Mouse (Mus musculus) spleen, embryonic (tissue): ENCODE results near the gene Coq9.

Experiments used
- CTCF ChIA-PET: fragments of 350-600 bp; sonication (Branson Sonifier 250); formaldehyde crosslinking; loops from one replicate; lab custom pipeline; 2022; lab: Charles Lee

Gene Coq9

GRCm38 (mm10) chr8:94837662-94838574 lies at the start of gene Coq9, which contains the start of gene Ciapin1:
TSS of gene Coq9 (plus strand) at chr8:94838321.
TSS of gene Ciapin1 (minus strand) at chr8:94838358.
- CTCF ChIA-PET, result no interaction called here

- CTCF ChIA-PET, result interaction anchor here (0.5 kb wide), 1 partner anchor 815 kb away, joined by 9 read pairs; no protein-coding TSS in a partner anchor
These were observed 48.7 kb upstream of the Coq9 start for GRCm38 (mm10) chr8:94789256-94789955.

- CTCF ChIA-PET, result no interaction called here
These were observed 43.8 kb upstream of the Coq9 start for GRCm38 (mm10) chr8:94794368-94794767.

- CTCF ChIA-PET, result no interaction called here
These were observed 43.3 kb upstream of the Coq9 start for GRCm38 (mm10) chr8:94794782-94795181.

- CTCF ChIA-PET, result no interaction called here
These were observed 37.7 kb upstream of the Coq9 start for GRCm38 (mm10) chr8:94800278-94800968.

- CTCF ChIA-PET, result no interaction called here
These were observed 36.6 kb upstream of the Coq9 start for GRCm38 (mm10) chr8:94801293-94802095.

- CTCF ChIA-PET, result interaction anchor here (0.6 kb wide), 1 partner anchor 253 kb away, joined by 3 read pairs; no protein-coding TSS in a partner anchor
These were observed 35.7 kb upstream of the Coq9 start for GRCm38 (mm10) chr8:94802375-94802774.

- CTCF ChIA-PET, result interaction anchor here (0.8 kb wide), 1 partner anchor 15 kb away, joined by 5 read pairs; no protein-coding TSS in a partner anchor
These were observed 34.6 kb upstream of the Coq9 start for GRCm38 (mm10) chr8:94803551-94803950.

- CTCF ChIA-PET, result no interaction called here
These were observed 33.4 kb upstream of the Coq9 start for GRCm38 (mm10) chr8:94804546-94805340.

GRCm38 (mm10) chr8:94805811-94806210 lies 32.3 kb upstream of the Coq9 start:
- CTCF ChIA-PET, result no interaction called here

GRCm38 (mm10) chr8:94807506-94807905 lies 30.6 kb upstream of the Coq9 start:
- CTCF ChIA-PET, result no interaction called here

- CTCF ChIA-PET, result no interaction called here
These were observed 29.7 kb upstream of the Coq9 start for GRCm38 (mm10) chr8:94808372-94808771.

GRCm38 (mm10) chr8:94810153-94810552 lies 28.0 kb upstream of the Coq9 start, which contains the start of gene Ccl17:
TSS of gene Ccl17 (plus strand) at chr8:94810453.
- CTCF ChIA-PET, result no interaction called here

- CTCF ChIA-PET, result no interaction called here
These were observed 27.3 kb upstream of the Coq9 start for GRCm38 (mm10) chr8:94810855-94811254.

- CTCF ChIA-PET, result interaction anchor here (0.6 kb wide), 1 partner anchor 163 kb away, joined by 7 read pairs; the partner anchor contains the start of gene Adgrg1
These were observed 26.5 kb upstream of the Coq9 start for GRCm38 (mm10) chr8:94811654-94812053.

GRCm38 (mm10) chr8:94812645-94813098 lies 25.4 kb upstream of the Coq9 start:
- CTCF ChIA-PET, result no interaction called here

GRCm38 (mm10) chr8:94814556-94814955 lies 23.6 kb upstream of the Coq9 start:
- CTCF ChIA-PET, result interaction anchor here (0.6 to 1.0 kb wide), 5 partner anchors 29 to 111 kb away, joined by 3 to 5 read pairs (median 4); no protein-coding TSS in a partner anchor

GRCm38 (mm10) chr8:94817933-94818332 lies 20.2 kb upstream of the Coq9 start:
- CTCF ChIA-PET, result no interaction called here

GRCm38 (mm10) chr8:94819671-94820179 lies 18.4 kb upstream of the Coq9 start:
- CTCF ChIA-PET, result interaction anchor here (0.6 kb wide), 1 partner anchor 655 kb away, joined by 3 read pairs; no protein-coding TSS in a partner anchor
